Mouse (Mus musculus) liver, adult 2 months (tissue): ENCODE measurements at regions not wholly inside any gene's neighbourhood (a gene's known extent, or its start where the extent isn't known, plus 50 kb on each side); places are given as distances from the start of the nearest gene placed in this dataset.

Source experiments
- CTCF ChIP-seq: fragments of 200-500 bp; IDR thresholded peaks from 2 replicates; pipeline ENCODE4 v1.5.1; 2011; ENCODE audit warnings: low read depth, low read length, control low read depth
- POLR2A ChIP-seq: fragments of 200-500 bp; IDR thresholded peaks from 2 replicates; pipeline ENCODE4 v1.6.1; 2011; ENCODE audit warnings: low read length, control low read depth; ENCODE audit not compliant: insufficient read depth; ENCODE audit errors: extremely low read depth

- TF ChIP-seq POLR2A (no peak), CTCF (peak; percentile 76)
These were observed 315.3 kb downstream of the Etnk1 start for GRCm38 (mm10) chr6:143482272-143482671.
